Mouse (Mus musculus) myocyte (in vitro differentiated cells): Measurements from ENCODE around the gene Hpn. TPM values are rescaled to one million over a fixed set of nuclear protein-coding genes. Genes with fewer than 3 reads are reported as not detected.

Source experiments
- H3K27me3 ChIP-seq: one replicate; pipeline ENCODE4 v1.6.1; 2011; ENCODE audit not compliant: control insufficient read depth, insufficient read depth, insufficient read length
- H3K36me3 ChIP-seq: one replicate; pipeline ENCODE4 v1.6.1; 2011; ENCODE audit not compliant: control insufficient read depth, insufficient read depth
- H3K4me2 ChIP-seq: one replicate; pipeline ENCODE4 v1.6.1; 2011; ENCODE audit warnings: low read depth, control low read depth
- H3K4me3 ChIP-seq: one replicate; pipeline ENCODE4 v1.5.1; 2011; ENCODE audit warnings: mild to moderate bottlenecking, control low read depth, moderate library complexity
- H3K79me2 ChIP-seq: one replicate; pipeline ENCODE4 v1.6.1; 2011; ENCODE audit not compliant: control insufficient read depth, insufficient read depth
- H3ac ChIP-seq: one replicate; pipeline ENCODE4 v1.6.1; 2011; ENCODE audit not compliant: control insufficient read depth, insufficient read length
- CEBPB ChIP-seq: IDR thresholded peaks from 2 replicates; pipeline ENCODE4 v1.6.1; 2011; ENCODE audit warnings: mild to moderate bottlenecking, moderate library complexity; ENCODE audit not compliant: poor library complexity, insufficient read depth, severe bottlenecking
- E2F4 ChIP-seq: IDR thresholded peaks from one replicate; pipeline ENCODE4 v1.6.1; 2011; ENCODE audit warnings: mild to moderate bottlenecking, control low read depth, moderate library complexity; ENCODE audit not compliant: insufficient read depth
- MAX ChIP-seq: IDR thresholded peaks from one replicate; pipeline ENCODE4 v1.6.1; 2011; ENCODE audit warnings: low read depth, mild to moderate bottlenecking, control low read depth
- MYOD1 ChIP-seq, 3 experiments: IDR thresholded peaks; one replicate each; pipeline ENCODE4 v1.6.1; 2011; ENCODE audit warnings: control low read depth in 2 of 3, low read depth in 2 of 3, mild to moderate bottlenecking in 2 of 3, moderate library complexity in 1 of 3; ENCODE audit not compliant: insufficient read length in 2 of 3, control insufficient read depth in 1 of 3
- MYOG ChIP-seq, 3 experiments: IDR thresholded peaks; one replicate each; pipeline ENCODE4 v1.6.1; 2011; ENCODE audit warnings: control low read depth in 2 of 3, low read depth in 2 of 3, mild to moderate bottlenecking in 2 of 3; ENCODE audit not compliant: insufficient read length in 2 of 3, control insufficient read depth in 1 of 3, insufficient read depth in 1 of 3
- POLR2A ChIP-seq: IDR thresholded peaks from one replicate; pipeline ENCODE4 v1.6.1; 2011; ENCODE audit warnings: low read depth, mild to moderate bottlenecking, control low read depth, moderate library complexity; ENCODE audit not compliant: insufficient read length
- POLR2AphosphoS2 ChIP-seq: IDR thresholded peaks from one replicate; pipeline ENCODE4 v1.6.1; 2011; ENCODE audit warnings: low read depth, control low read depth; ENCODE audit not compliant: insufficient read length
- REST ChIP-seq: IDR thresholded peaks from one replicate; pipeline ENCODE4 v1.6.1; 2011; ENCODE audit warnings: mild to moderate bottlenecking, control low read depth, moderate library complexity; ENCODE audit not compliant: insufficient read depth, insufficient read length
- SRF ChIP-seq: IDR thresholded peaks from one replicate; pipeline ENCODE4 v1.6.1; 2011; ENCODE audit warnings: low read depth; ENCODE audit not compliant: control insufficient read depth, insufficient read length
- TCF12 ChIP-seq: IDR thresholded peaks from one replicate; pipeline ENCODE4 v1.6.1; 2011; ENCODE audit warnings: mild to moderate bottlenecking, control low read depth; ENCODE audit not compliant: poor library complexity, insufficient read depth, severe bottlenecking
- TCF3 ChIP-seq: IDR thresholded peaks from one replicate; pipeline ENCODE4 v1.6.1; 2011; ENCODE audit warnings: low read depth, control low read depth; ENCODE audit not compliant: insufficient read length
- USF1 ChIP-seq: IDR thresholded peaks from one replicate; pipeline ENCODE4 v1.6.1; 2011; ENCODE audit warnings: low read depth, mild to moderate bottlenecking, control low read depth, moderate library complexity
- polyA plus RNA-seq: library from polyadenylated mRNA; unstranded; fragments of >200 nt; fragmentation: generic; extraction: Trizol; gene quantifications from one replicate; pipeline ENCODE4 v1.2.1, GENCODE M21; 2012; ENCODE audit warnings: missing spikeins

Gene Hpn
- polyA plus RNA-seq, 1 experiment = not detected

DNA sequence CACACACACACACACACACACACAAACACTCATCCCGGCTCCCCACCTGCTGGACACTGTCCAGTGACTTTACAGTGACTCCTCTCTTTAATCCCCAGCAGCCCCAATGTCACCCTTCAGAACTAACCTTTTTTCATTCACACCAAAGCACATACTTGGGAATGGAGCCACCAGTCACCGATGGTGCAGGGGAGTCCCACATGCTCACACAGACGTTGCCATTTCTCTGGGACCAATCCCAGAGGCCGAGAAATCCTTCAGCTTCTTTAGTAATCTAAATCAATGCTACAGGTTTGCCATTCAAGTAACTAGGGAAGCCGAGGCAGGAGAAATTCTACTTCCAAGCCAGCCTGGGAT lies 40.4 kb downstream of the Hpn start:
- H3K27me3 ChIP-seq = peaks cover 13% of the 10 kb centered on the region
- no peak for TF ChIP-seq TCF3
- no peak for TF ChIP-seq SRF
- TF ChIP-seq MYOD1 (IDR thresholded peaks at IDR 0.05; ENCODE audit: control insufficient read depth in 1 of 3, insufficient read length in 2 of 3, low read depth in 2 of 3) = no peak
- no peak for TF ChIP-seq MAX
- no peak for TF ChIP-seq CEBPB
- TF ChIP-seq REST = no peak
- TF ChIP-seq TCF12 = no peak
- no peak for TF ChIP-seq MYOG (IDR thresholded peaks at IDR 0.05; ENCODE audit: control insufficient read depth in 1 of 3, insufficient read depth in 1 of 3, insufficient read length in 2 of 3, low read depth in 2 of 3)
- no peak for TF ChIP-seq POLR2A
- TF ChIP-seq POLR2AphosphoS2 = no peak
- TF ChIP-seq USF1 = no peak

GRCm38 (mm10) chr7:31074061-31074712 lies 40.9 kb downstream of the Hpn start:
- Histone ChIP-seq H3ac (no peak overlapping the region), H3K4me3 (no peak overlapping the region)

More for the DNA sequence above, 40.4 kb downstream of the Hpn start:
- H3K4me2 ChIP-seq = no peak overlapping the region
- no peak overlapping the region for H3ac ChIP-seq
- H3K79me2 ChIP-seq = no peaks in the 10 kb centered on the region
- no peak overlapping the region for H3K4me3 ChIP-seq
- no peaks in the 10 kb centered on the region for H3K36me3 ChIP-seq

DNA sequence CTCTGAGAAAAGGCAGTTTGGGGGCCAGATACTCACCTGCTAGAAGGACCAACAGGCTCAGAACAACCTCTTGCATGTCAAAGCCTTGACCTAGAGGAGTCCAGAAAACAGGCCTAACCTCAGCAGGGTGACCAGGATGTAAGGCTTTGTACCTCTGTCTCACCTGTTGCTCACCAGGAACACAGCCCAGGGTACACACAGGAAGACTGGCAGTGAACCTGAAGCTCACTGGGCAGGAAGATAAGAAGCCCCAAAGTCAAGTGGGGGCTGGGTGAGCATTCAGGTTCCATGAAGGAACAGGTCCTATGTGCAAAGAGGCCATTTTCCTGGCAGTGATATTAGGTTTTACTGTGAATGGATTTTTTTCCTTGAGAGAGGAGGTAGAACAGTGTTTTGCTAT lies 41.5 kb downstream of the Hpn start:
- Histone ChIP-seq H3K36me3 (no peaks in the 10 kb centered on the region), H3K27me3 (peaks cover 13% of the 10 kb centered on the region), H3K79me2 (no peaks in the 10 kb centered on the region), H3K4me2 (no peak overlapping the region), H3ac (no peak overlapping the region), H3K4me3 (no peak overlapping the region)
- TF ChIP-seq E2F4 (no peak), POLR2AphosphoS2 (no peak), MYOD1 (IDR thresholded peaks at IDR 0.05; ENCODE audit: control insufficient read depth in 1 of 3, insufficient read length in 2 of 3, low read depth in 2 of 3) (no peak), SRF (no peak), TCF12 (no peak), TCF3 (no peak), REST (no peak), USF1 (no peak), CEBPB (no peak), MYOG (IDR thresholded peaks at IDR 0.05; ENCODE audit: control insufficient read depth in 1 of 3, insufficient read depth in 1 of 3, insufficient read length in 2 of 3, low read depth in 2 of 3) (no peak), POLR2A (no peak), MAX (no peak)

More at GRCm38 (mm10) chr7:31074061-31074712, 40.9 kb downstream of the Hpn start:
- H3K27me3 ChIP-seq = peaks cover 13% of the 10 kb centered on the region
- no peaks in the 10 kb centered on the region for H3K36me3 ChIP-seq
- no peak overlapping the region for H3K4me2 ChIP-seq
- no peaks in the 10 kb centered on the region for H3K79me2 ChIP-seq
- no peak for TF ChIP-seq TCF3
- TF ChIP-seq E2F4 = no peak
- no peak for TF ChIP-seq POLR2AphosphoS2
- no peak for TF ChIP-seq MYOG (IDR thresholded peaks at IDR 0.05; ENCODE audit: control insufficient read depth in 1 of 3, insufficient read depth in 1 of 3, insufficient read length in 2 of 3, low read depth in 2 of 3)
- no peak for TF ChIP-seq CEBPB
- no peak for TF ChIP-seq POLR2A
- no peak for TF ChIP-seq MAX
- TF ChIP-seq REST = no peak
- TF ChIP-seq USF1 = no peak
- TF ChIP-seq MYOD1 (IDR thresholded peaks at IDR 0.05; ENCODE audit: control insufficient read depth in 1 of 3, insufficient read length in 2 of 3, low read depth in 2 of 3) = no peak

- no peak for TF ChIP-seq REST
- no peak for TF ChIP-seq CEBPB
- TF ChIP-seq TCF12 = no peak
- TF ChIP-seq TCF3 = no peak
- no peak for TF ChIP-seq MAX
- no peak for TF ChIP-seq E2F4
- no peak for TF ChIP-seq MYOG (IDR thresholded peaks at IDR 0.05; ENCODE audit: control insufficient read depth in 1 of 3, insufficient read depth in 1 of 3, insufficient read length in 2 of 3, low read depth in 2 of 3)
- TF ChIP-seq POLR2A = no peak
- no peak for TF ChIP-seq POLR2AphosphoS2
- TF ChIP-seq SRF = no peak
- no peak for TF ChIP-seq MYOD1 (IDR thresholded peaks at IDR 0.05; ENCODE audit: control insufficient read depth in 1 of 3, insufficient read length in 2 of 3, low read depth in 2 of 3)
- no peak for TF ChIP-seq USF1
- Histone ChIP-seq H3ac (no peak overlapping the region), H3K4me2 (no peak overlapping the region), H3K79me2 (no peaks in the 10 kb centered on the region), H3K27me3 (peaks cover 15% of the 10 kb centered on the region), H3K4me3 (no peak overlapping the region), H3K36me3 (no peaks in the 10 kb centered on the region)
Observed at GRCm38 (mm10) chr7:31072326-31072725, 42.8 kb downstream of the Hpn start.

DNA sequence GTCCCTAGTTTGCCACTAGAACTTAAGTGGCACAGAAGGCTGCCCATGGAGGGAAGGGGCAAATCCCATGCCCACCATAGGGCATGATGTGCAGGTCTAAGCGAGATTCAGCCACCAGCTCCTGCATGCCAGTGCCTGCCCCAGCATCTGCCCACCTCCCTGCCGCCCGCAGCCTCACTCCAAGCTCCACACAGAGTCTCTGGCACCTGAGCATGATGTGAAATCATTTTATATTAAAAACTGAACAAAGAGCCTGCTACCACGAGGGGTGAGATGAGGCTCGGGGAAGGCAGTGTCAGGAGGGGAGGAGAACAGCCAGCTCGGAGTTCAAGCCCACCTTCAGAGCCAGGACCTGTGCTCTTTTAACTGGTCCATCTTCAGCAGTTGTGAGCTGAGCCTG lies 44.8 kb downstream of the Hpn start:
- Histone ChIP-seq H3K4me3 (no peak overlapping the region), H3K79me2 (no peaks in the 10 kb centered on the region), H3K36me3 (no peaks in the 10 kb centered on the region), H3ac (no peak overlapping the region), H3K27me3 (peaks cover 11% of the 10 kb centered on the region), H3K4me2 (no peak overlapping the region)
- TF ChIP-seq E2F4 (no peak), MAX (no peak), TCF3 (no peak), CEBPB (no peak), MYOD1 (IDR thresholded peaks at IDR 0.05; ENCODE audit: control insufficient read depth in 1 of 3, insufficient read length in 2 of 3, low read depth in 2 of 3) (no peak)
